Mouse (Mus musculus) kidney, embryonic 16.5 days (tissue): ENCODE data around the gene Kcnmb3. TPM values are rescaled to one million over a fixed set of nuclear protein-coding genes. Genes with fewer than 3 reads are reported as not detected.

Experiments
- ATAC-seq: fragments of 200-750 bp; cut with Nextera tagmentation; 2 replicates; pipeline ENCODE4 v1.8.0; 2017; ENCODE audit warnings: moderate TSS enrichment; ENCODE audit not compliant: low FRiP score, low TSS enrichment
- H3K27ac ChIP-seq: fragments of 300-500 bp; sonication (generic); 2 replicates; pipeline ENCODE4 v1.5.1; 2014; ENCODE audit warnings: low read length
- H3K27me3 ChIP-seq: fragments of 300-500 bp; sonication (generic); 2 replicates; pipeline ENCODE4 v1.6.1; 2014; ENCODE audit warnings: low read length, control low read depth, mixed read lengths; ENCODE audit not compliant: insufficient read depth
- H3K36me3 ChIP-seq: fragments of 300-500 bp; sonication (generic); 2 replicates; pipeline ENCODE4 v1.6.1; 2014; ENCODE audit warnings: low read length, control low read depth, mixed read lengths; ENCODE audit not compliant: insufficient read depth
- H3K4me1 ChIP-seq: fragments of 300-500 bp; sonication (generic); 2 replicates; pipeline ENCODE4 v1.6.1; 2014; ENCODE audit warnings: low read length, control low read depth, mixed read lengths; ENCODE audit not compliant: insufficient read depth
- H3K4me2 ChIP-seq: fragments of 300-500 bp; sonication (generic); replicated peaks from 2 replicates; pipeline ENCODE4 v1.6.1; 2014; ENCODE audit warnings: low read depth, low read length
- H3K4me3 ChIP-seq: fragments of 300-500 bp; sonication (generic); 2 replicates; pipeline ENCODE4 v1.5.1; 2014; ENCODE audit warnings: mild to moderate bottlenecking, low read length
- H3K9ac ChIP-seq: fragments of 300-500 bp; sonication (generic); replicated peaks from 2 replicates; pipeline ENCODE4 v1.6.1; 2014; ENCODE audit warnings: low read length
- H3K9me3 ChIP-seq: fragments of 300-500 bp; sonication (generic); 2 replicates; pipeline ENCODE4 v1.6.1; 2016; ENCODE audit warnings: low read length, control low read depth
- WGBS: fragments of 180-500 bp; shearing (Covaris S2); extraction: QIAGEN DNeasy Blood & Tissue Kit; methylation state at CpG from one replicate; pipeline ENCODE4 v1.1.7; 2014; 5-methylcytosine and 5-hydroxymethylcytosine counted together
- polyA plus RNA-seq: library from polyadenylated mRNA; unstranded; fragments of >200 nt; fragmentation: Nextera tagmentation; extraction: Ambion mirVana; gene quantifications from 2 replicates; pipeline ENCODE4 v1.2.1, GENCODE M21; 2015

Kcnmb3 gene
- polyA plus RNA-seq: 0.23 and 0.26 TPM in 2 replicates

GRCm38 (mm10) chr3:32492097-32493090 lies at the start of gene Kcnmb3:
Kcnmb3 (minus strand) TSS chr3:32492231.
- Histone ChIP-seq H3K27me3 (no peaks in the 10 kb centered on the region), H3K4me2 (no peak within 1 kb of the TSS), H3K4me1 (no peaks in the 10 kb centered on the region), H3K9me3 (no peaks in the 10 kb centered on the region), H3K4me3 (no peak within 1 kb of the TSS), H3K9ac (no peak within 1 kb of the TSS), H3K27ac (no peak within 1 kb of the TSS), H3K36me3 (no peaks in the 10 kb centered on the region)
- ATAC-seq: no peak
- WGBS: 79% methylated on average over 11 of the region's 11 CpGs

GRCm38 (mm10) chr3:32538091-32538490 lies 46.1 kb upstream of the Kcnmb3 start:
- ATAC-seq: no peak
- H3K27ac ChIP-seq: no peak overlapping the region
- no peak overlapping the region for H3K4me2 ChIP-seq
- H3K9ac ChIP-seq: no peak overlapping the region
- H3K4me3 ChIP-seq: no peak overlapping the region
- H3K27me3 ChIP-seq: no peaks in the 10 kb centered on the region
- peaks cover 33% of the 10 kb centered on the region for H3K36me3 ChIP-seq
- no peaks in the 10 kb centered on the region for H3K9me3 ChIP-seq
- 94% methylated on average over 5 of the region's 5 CpGs for WGBS
- H3K4me1 ChIP-seq: no peaks in the 10 kb centered on the region; the same call in 1 of the 2 replicates

GRCm38 (mm10) chr3:32537556-32537955 lies 45.5 kb upstream of the Kcnmb3 start:
- ATAC-seq: no peak
- Histone ChIP-seq H3K4me2 (no peak overlapping the region), H3K4me3 (no peak overlapping the region), H3K27me3 (no peaks in the 10 kb centered on the region), H3K4me1 (no peaks in the 10 kb centered on the region; the same call in 1 of the 2 replicates), H3K27ac (no peak overlapping the region), H3K36me3 (peaks cover 32% of the 10 kb centered on the region; the same call in 1 of the 2 replicates), H3K9me3 (no peaks in the 10 kb centered on the region), H3K9ac (no peak overlapping the region)
- WGBS: 90% methylated on average over 1 of the region's 1 CpGs

DNA sequence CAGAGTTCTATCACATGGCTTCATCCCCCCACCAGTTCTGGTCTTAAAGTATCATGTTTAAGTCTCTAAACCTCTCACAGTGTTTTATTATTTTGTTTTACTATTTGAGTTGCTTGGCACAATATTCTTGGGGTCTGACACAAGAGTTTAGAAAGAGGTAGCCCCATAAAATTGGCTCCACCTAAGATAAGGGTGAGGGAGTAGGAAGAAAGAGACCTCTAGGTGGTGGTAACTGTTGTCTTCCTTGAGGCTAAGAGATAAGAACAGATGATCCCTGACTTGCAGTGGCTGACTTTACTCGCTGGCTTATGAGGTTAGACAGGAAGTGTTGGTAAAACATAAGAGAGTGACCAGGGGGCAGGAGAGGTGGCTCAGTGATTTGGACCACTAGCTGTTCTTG lies 43.7 kb upstream of the Kcnmb3 start:
- Histone ChIP-seq H3K4me1 (peaks cover 3% of the 10 kb centered on the region; the same call in 1 of the 2 replicates), H3K4me2 (no peak overlapping the region), H3K27ac (no peak overlapping the region), H3K9me3 (no peaks in the 10 kb centered on the region), H3K36me3 (peaks cover 36% of the 10 kb centered on the region; the same call in 1 of the 2 replicates), H3K4me3 (no peak overlapping the region), H3K27me3 (no peaks in the 10 kb centered on the region), H3K9ac (no peak overlapping the region)
- no peak for ATAC-seq
- WGBS: 59% methylated on average over 1 of the region's 1 CpGs

GRCm38 (mm10) chr3:32530041-32530440 lies 38.0 kb upstream of the Kcnmb3 start:
- no peak for ATAC-seq
- peak overlapping the region; percentile 78 for H3K9ac ChIP-seq
- peaks cover 27% of the 10 kb centered on the region; the same call in 1 of the 2 replicates for H3K36me3 ChIP-seq
- peak overlapping the region; percentile 77 for H3K4me3 ChIP-seq
- H3K27me3 ChIP-seq: no peaks in the 10 kb centered on the region
- WGBS: 15% methylated on average over 5 of the region's 5 CpGs
- peaks cover 8% of the 10 kb centered on the region for H3K4me1 ChIP-seq
- H3K9me3 ChIP-seq: peaks cover 7% of the 10 kb centered on the region
- no peak overlapping the region for H3K27ac ChIP-seq
- peak overlapping the region; percentile 69 for H3K4me2 ChIP-seq

DNA sequence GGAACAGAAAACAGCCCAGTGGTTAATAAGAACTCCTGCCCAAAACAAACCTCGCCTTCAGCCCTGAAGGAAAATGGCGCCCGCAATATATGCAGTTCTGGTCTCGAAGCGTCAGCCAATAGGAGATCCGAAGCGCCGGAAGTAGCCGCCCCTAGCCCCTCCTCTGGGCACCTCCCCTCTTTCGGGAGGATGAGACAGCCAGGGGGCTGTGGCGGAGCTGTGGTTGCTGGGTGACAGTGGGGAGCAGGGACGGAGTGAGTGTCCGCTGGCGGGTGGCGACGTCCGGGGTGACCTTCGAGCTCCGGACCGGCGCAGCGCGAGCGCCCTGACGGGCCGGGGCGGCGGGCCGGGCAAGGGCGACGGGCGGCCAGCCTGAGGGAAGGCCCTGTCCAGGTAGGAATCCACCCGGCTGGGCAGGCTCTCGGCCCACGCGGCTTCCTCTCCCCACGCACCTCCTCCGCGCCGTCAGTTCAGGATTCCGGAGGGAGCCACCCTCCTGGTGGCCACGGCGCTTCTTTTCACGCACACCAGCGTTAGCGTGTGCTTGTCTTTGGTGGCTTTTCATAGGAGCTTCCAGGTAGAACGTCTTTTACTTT lies 37.4 kb upstream of the Kcnmb3 start, which contains the start of gene Mfn1:
TSS of gene Mfn1 (plus strand) at position 163 of the 596 bp plus-strand sequence.
- Histone ChIP-seq H3K9ac (peak within 1 kb of the TSS; percentile 78), H3K27ac (peak within 1 kb of the TSS; percentile 58), H3K4me2 (peak within 1 kb of the TSS; percentile 69), H3K36me3 (peaks cover 24% of the 10 kb centered on the region; the same call in 1 of the 2 replicates), H3K4me1 (peaks cover 8% of the 10 kb centered on the region), H3K27me3 (no peaks in the 10 kb centered on the region), H3K4me3 (peak within 1 kb of the TSS; percentile 77), H3K9me3 (peaks cover 7% of the 10 kb centered on the region)
- under 1% methylated on average over 46 of the region's 47 CpGs for WGBS
- peak; percentile 99 for ATAC-seq

GRCm38 (mm10) chr3:32527181-32527580 lies 35.1 kb upstream of the Kcnmb3 start:
- Histone ChIP-seq H3K9me3 (peaks cover 13% of the 10 kb centered on the region), H3K36me3 (peaks cover 29% of the 10 kb centered on the region), H3K4me2 (no peak overlapping the region), H3K9ac (no peak overlapping the region), H3K27me3 (no peaks in the 10 kb centered on the region), H3K4me3 (no peak overlapping the region), H3K27ac (no peak overlapping the region), H3K4me1 (peaks cover 7% of the 10 kb centered on the region)
- WGBS: 91% methylated on average over 4 of the region's 4 CpGs
- ATAC-seq: no peak

GRCm38 (mm10) chr3:32513528-32513927 lies 21.5 kb upstream of the Kcnmb3 start:
- Histone ChIP-seq H3K9ac (no peak overlapping the region), H3K4me3 (no peak overlapping the region), H3K4me1 (peaks cover 24% of the 10 kb centered on the region), H3K27me3 (no peaks in the 10 kb centered on the region), H3K27ac (no peak overlapping the region), H3K4me2 (no peak overlapping the region), H3K36me3 (peaks cover 24% of the 10 kb centered on the region), H3K9me3 (no peaks in the 10 kb centered on the region)
- no peak for ATAC-seq

DNA sequence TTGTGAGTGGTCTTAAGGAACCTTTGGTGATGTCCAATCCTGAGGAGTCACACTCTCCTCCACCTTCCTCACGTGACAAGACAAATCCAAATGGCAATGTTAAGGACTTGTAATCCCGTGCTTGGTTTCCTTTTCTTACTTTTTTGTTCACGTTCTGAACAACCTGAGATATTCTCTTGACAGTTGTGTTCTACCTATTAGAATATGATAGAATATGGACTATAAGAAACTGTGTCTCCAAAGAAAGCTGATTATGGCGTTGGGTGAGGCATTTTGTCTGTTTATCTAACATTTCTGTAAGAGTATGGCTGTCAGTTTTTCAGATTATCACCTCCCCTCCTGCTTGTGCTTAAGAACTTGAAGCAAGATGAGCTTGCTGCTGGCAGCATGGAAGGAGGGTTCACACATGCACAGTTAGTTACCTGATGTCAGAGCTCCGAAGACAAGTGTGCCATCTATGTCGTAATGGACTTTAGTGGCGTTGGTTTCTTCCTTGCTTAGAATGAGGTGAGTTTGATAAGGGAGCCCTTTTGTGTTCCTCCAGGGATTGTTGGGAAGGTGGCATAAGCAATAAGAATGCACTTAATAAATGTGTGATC lies 20.8 kb upstream of the Kcnmb3 start:
- Histone ChIP-seq H3K9me3 (no peaks in the 10 kb centered on the region), H3K9ac (no peak overlapping the region), H3K4me2 (no peak overlapping the region), H3K4me1 (peaks cover 24% of the 10 kb centered on the region), H3K27me3 (no peaks in the 10 kb centered on the region), H3K4me3 (no peak overlapping the region), H3K27ac (no peak overlapping the region), H3K36me3 (peaks cover 24% of the 10 kb centered on the region)
- no peak for ATAC-seq
- 89% methylated on average over 7 of the region's 7 CpGs for WGBS
